Mouse (Mus musculus) neural tube, postnatal 0 days (tissue): ENCODE data around the gene Trpv4. TPM values are rescaled to one million over a fixed set of nuclear protein-coding genes. Genes with fewer than 3 reads are reported as not detected.

ENCODE experiments used
- polyA plus RNA-seq: library from polyadenylated mRNA; unstranded; fragments of >200 nt; fragmentation: Nextera tagmentation; extraction: Ambion mirVana; gene quantifications from 2 replicates; pipeline ENCODE4 v1.2.1, GENCODE M21; 2015

The Trpv4 gene
- polyA plus RNA-seq: 1.1 and 1.5 TPM in 2 replicates

DNA sequence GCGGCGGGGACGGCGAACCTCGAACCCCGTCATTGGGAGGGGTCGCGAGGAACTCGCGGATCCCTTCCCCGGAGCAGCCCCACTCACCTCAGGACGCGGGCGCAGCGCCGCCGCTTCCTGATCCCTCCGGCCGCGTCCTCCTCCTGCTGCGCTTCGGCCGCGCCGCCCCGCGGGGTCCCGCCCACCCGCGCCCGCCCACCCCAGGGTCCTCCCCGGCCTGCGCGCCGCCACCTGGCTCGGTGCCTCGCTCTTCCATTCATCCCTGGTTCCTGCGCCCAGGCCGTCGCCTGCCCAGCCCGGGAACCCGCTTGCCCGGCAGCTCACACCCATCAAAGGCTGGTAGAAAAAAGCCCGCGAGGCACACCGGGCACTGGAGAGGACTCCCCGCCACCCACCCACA, at the start of gene Trpv4:
Gene Trpv4, minus strand, starts transcription at position 167 of the 400 bp plus-strand sequence.

DNA sequence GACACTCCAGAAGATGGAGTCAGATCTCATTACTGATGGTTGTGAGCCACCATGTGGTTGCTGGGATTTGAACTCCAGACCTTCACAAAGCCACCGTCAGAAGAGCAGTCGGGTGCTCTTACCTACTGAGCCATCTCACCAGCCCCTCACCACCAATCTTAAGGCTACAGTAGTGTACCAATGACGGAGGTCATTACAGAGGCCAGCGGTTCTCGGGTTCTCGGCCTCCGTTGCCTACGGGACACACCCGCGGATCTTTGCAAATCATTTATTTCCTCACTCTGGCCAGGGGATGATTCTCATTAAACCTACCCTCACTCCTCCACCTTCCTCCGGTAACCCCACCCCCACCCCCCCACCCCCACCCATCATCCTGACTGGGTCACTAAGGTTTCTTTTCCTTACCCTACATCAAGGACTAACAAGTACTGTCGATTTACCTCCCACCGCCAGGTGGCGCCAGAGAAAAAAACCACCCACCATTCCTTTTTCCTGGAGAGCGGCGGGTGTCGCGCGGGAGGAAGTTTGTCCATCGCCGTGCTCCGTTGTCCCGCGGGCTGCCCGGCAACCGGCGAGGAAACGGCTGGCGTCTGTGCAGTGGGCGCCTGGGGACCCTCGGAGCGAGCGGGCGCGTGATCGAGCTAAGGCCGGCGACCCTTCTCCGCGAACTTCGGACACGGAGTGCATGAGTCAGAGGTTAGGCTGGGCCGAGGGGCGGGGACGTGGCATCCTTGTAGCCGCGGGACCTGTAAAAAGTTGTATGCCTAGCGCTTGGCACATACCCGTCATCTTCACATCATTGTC, 49.2 kb upstream of the Trpv4 start, which contains the start of gene Tchp:
Gene Tchp, plus strand, starts transcription at position 496 of the 804 bp plus-strand sequence.

DNA sequence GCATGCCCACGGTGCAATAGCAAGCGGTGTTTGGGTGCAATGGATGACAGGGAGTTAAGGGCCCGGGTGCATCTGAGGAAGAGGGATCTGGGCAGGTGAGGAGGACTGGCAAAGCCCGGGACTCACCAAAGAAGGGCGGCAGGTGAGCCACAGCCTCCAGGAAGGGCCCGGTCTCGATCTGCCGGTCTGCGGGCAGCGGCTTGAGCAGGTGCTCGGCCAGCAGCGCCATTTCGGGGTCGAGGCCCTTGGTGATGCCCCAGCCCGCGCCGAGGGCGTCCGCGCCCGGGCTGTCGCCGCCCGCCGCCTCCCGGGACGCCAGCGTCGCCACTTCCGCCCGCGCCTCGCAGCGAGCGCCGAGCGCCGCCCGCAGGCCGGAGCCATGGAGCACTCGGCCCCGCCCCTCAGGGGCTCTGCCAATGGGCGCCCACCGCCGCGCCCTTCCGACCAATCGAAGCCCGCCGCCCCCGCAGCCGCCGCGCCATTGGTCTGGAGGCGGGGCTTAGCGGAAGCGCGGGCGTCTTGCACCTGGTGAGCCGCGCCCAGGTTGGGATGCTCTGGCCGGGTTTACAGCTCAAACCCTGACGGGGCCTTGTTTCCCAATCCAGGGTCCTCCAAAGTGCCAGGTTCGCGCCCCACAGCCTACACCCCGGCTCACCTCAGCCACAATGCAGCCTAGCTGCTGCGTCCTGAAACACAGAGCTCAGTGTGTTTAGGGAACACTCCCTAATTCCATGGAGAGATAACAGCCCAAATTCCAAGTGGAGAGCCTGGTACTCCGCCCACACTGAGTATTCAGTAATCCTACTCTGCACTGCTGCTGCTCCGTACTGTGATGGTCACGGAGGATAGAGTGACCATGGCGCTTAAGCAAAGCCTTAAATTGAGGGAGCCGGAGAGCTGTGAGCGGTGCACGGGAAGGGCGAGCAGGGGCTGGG, 32.7 kb upstream of the Trpv4 start, which contains the start of gene Gltp:
Gene Gltp, minus strand, starts transcription at position 352 of the 935 bp plus-strand sequence.

Other genes with a start within 250 kb of the Trpv4 start
- 32.0 and 34.5 TPM in 2 replicates for gene Mmab, start 214.4 kb downstream of the Trpv4 start, polyA plus RNA-seq
- 75.8 and 83.4 TPM in 2 replicates for gene Mvk, start 214.2 kb downstream of the Trpv4 start, polyA plus RNA-seq
- gene Fam222a, start 90.4 kb downstream of the Trpv4 start, polyA plus RNA-seq: 4.0 and 5.4 TPM in 2 replicates
- gene Gltp, start 32.6 kb upstream of the Trpv4 start, polyA plus RNA-seq: 58.5 and 67.5 TPM in 2 replicates
- gene Tchp, start 49.3 kb upstream of the Trpv4 start, polyA plus RNA-seq: 12.3 and 13.2 TPM in 2 replicates
- gene Ankrd13a, start 116.3 kb upstream of the Trpv4 start, polyA plus RNA-seq: 29.3 and 30.6 TPM in 2 replicates
- gene Git2, start 117.1 kb upstream of the Trpv4 start, polyA plus RNA-seq: 33.4 and 38.9 TPM in 2 replicates
- gene 1500011B03Rik, start 165.0 kb upstream of the Trpv4 start, polyA plus RNA-seq: 337 and 360 TPM in 2 replicates
- not detected in 2 replicates for gene 4930519G04Rik, start 195.2 kb upstream of the Trpv4 start, polyA plus RNA-seq
- 2.0 and 2.6 TPM in 2 replicates for gene Gm9936, start 200.3 kb upstream of the Trpv4 start, polyA plus RNA-seq
- 6.6 and 7.8 TPM in 2 replicates for gene Oasl2, start 238.5 kb upstream of the Trpv4 start, polyA plus RNA-seq